Mouse (Mus musculus) intestine, embryonic 14.5 days (tissue): ENCODE data around the gene Dpp3. TPM values are rescaled to one million over a fixed set of nuclear protein-coding genes. Genes with fewer than 3 reads are reported as not detected.

Experiments used
- ATAC-seq: fragments of 200-750 bp; cut with Nextera tagmentation; replicated peaks from 2 replicates; pipeline ENCODE4 v1.8.0; 2017; ENCODE audit warnings: low read depth, moderate number of reproducible peaks, moderate TSS enrichment, moderate library complexity; ENCODE audit not compliant: low FRiP score, low TSS enrichment
- DNase-seq: peaks from one replicate; pipeline ENCODE4 v3.0.0-alpha.2; 2018; ENCODE audit warnings: low spot score
- H3K27ac ChIP-seq: fragments of 300-500 bp; sonication (generic); 2 replicates; pipeline ENCODE4 v1.5.1; 2014; ENCODE audit warnings: low read depth, mild to moderate bottlenecking, control low read depth
- H3K27me3 ChIP-seq: fragments of 300-500 bp; sonication (generic); replicated peaks from 2 replicates; pipeline ENCODE4 v1.6.1; 2014; ENCODE audit warnings: low read length, control low read depth; ENCODE audit not compliant: control insufficient read depth, insufficient read depth
- H3K36me3 ChIP-seq: fragments of 300-500 bp; sonication (generic); 2 replicates; pipeline ENCODE4 v1.6.1; 2014; ENCODE audit warnings: low read length, control low read depth; ENCODE audit not compliant: control insufficient read depth, insufficient read depth
- H3K4me1 ChIP-seq: fragments of 300-500 bp; sonication (generic); replicated peaks from 2 replicates; pipeline ENCODE4 v1.6.1; 2014; ENCODE audit warnings: low read length, control low read depth, mixed read lengths; ENCODE audit not compliant: control insufficient read depth, insufficient read depth
- H3K4me2 ChIP-seq: fragments of 300-500 bp; sonication (generic); 2 replicates; pipeline ENCODE4 v1.6.1; 2014; ENCODE audit warnings: low read length
- H3K4me3 ChIP-seq: fragments of 300-500 bp; sonication (generic); 2 replicates; pipeline ENCODE4 v1.5.1; 2014; ENCODE audit warnings: low read depth, low read length, control low read depth, mixed read lengths
- H3K9ac ChIP-seq: fragments of 300-500 bp; sonication (generic); 2 replicates; pipeline ENCODE4 v1.6.1; 2014; ENCODE audit warnings: mild to moderate bottlenecking, low read length
- H3K9me3 ChIP-seq: fragments of 300-500 bp; sonication (generic); 2 replicates; pipeline ENCODE4 v1.6.1; 2016; ENCODE audit warnings: low read length, control low read depth; ENCODE audit not compliant: control insufficient read depth
- WGBS: fragments of 180-500 bp; shearing (Covaris S2); extraction: QIAGEN DNeasy Blood & Tissue Kit; methylation state at CpG from one replicate; pipeline ENCODE4 v1.1.7; 2014; 5-methylcytosine and 5-hydroxymethylcytosine counted together
- polyA plus RNA-seq: library from polyadenylated mRNA; unstranded; fragments of >200 nt; fragmentation: Nextera tagmentation; extraction: Ambion mirVana; gene quantifications from 2 replicates; pipeline ENCODE4 v1.2.1, GENCODE M21; 2014

Gene Dpp3
- polyA plus RNA-seq, 1 experiment from 2014 or later = 109 TPM

GRCm38 (mm10) chr19:4936896-4937295 is 8.8 kb upstream of the Dpp3 start:
- WGBS = 87% methylated on average over 2 of the region's 2 CpGs
- Histone ChIP-seq H3K9ac (no peak overlapping the region), H3K36me3 (peaks cover under 1% of the 10 kb centered on the region; the same call in 1 of the 2 replicates), H3K4me3 (no peak overlapping the region), H3K27ac (no peak overlapping the region), H3K9me3 (no peaks in the 10 kb centered on the region), H3K27me3 (no peaks in the 10 kb centered on the region), H3K4me1 (no peaks in the 10 kb centered on the region), H3K4me2 (no peak overlapping the region)
- ATAC-seq (no peak), DNase-seq (no peak)

- peaks cover 26% of the 10 kb centered on the region for H3K36me3 ChIP-seq
- no peaks in the 10 kb centered on the region for H3K27me3 ChIP-seq
- H3K27ac ChIP-seq = peak overlapping the region; percentile 80
- peaks cover 12% of the 10 kb centered on the region for H3K4me1 ChIP-seq
- H3K9me3 ChIP-seq = no peaks in the 10 kb centered on the region
- no peak; the same call in 1 of the 2 replicates for ATAC-seq
- H3K4me2 ChIP-seq = peak overlapping the region; percentile 79
- peak overlapping the region; percentile 72 for H3K9ac ChIP-seq
- 57% methylated on average over 5 of the region's 5 CpGs for WGBS
- peak; percentile 59 for DNase-seq
- H3K4me3 ChIP-seq = peak overlapping the region; percentile 85
Observed at GRCm38 (mm10) chr19:4928781-4929180, 694 bp upstream of the Dpp3 start.

- DNase-seq = no peak
- WGBS = 96% methylated on average over 11 of the region's 11 CpGs
- H3K36me3 ChIP-seq = peaks cover 58% of the 10 kb centered on the region
- H3K9ac ChIP-seq = no peak overlapping the region
- no peak overlapping the region for H3K4me3 ChIP-seq
- H3K9me3 ChIP-seq = no peaks in the 10 kb centered on the region
- ATAC-seq = no peak
- no peaks in the 10 kb centered on the region for H3K27me3 ChIP-seq
- H3K4me2 ChIP-seq = no peak overlapping the region
- H3K4me1 ChIP-seq = peaks cover 12% of the 10 kb centered on the region
- H3K27ac ChIP-seq = no peak overlapping the region
Observed at GRCm38 (mm10) chr19:4925121-4925860, 2.8 kb downstream of the Dpp3 start.

GRCm38 (mm10) chr19:4919652-4920051 is 8.4 kb downstream of the Dpp3 start:
- H3K27ac ChIP-seq = no peak overlapping the region
- H3K4me3 ChIP-seq = no peak overlapping the region
- H3K9me3 ChIP-seq = no peaks in the 10 kb centered on the region
- ATAC-seq (no peak), DNase-seq (no peak)
- H3K4me1 ChIP-seq = no peaks in the 10 kb centered on the region
- peaks cover 98% of the 10 kb centered on the region for H3K36me3 ChIP-seq
- H3K27me3 ChIP-seq = no peaks in the 10 kb centered on the region
- 77% methylated on average over 6 of the region's 6 CpGs for WGBS
- no peak overlapping the region for H3K4me2 ChIP-seq
- H3K9ac ChIP-seq = no peak overlapping the region

- Histone ChIP-seq H3K9ac (no peak overlapping the region), H3K27ac (no peak overlapping the region), H3K9me3 (no peaks in the 10 kb centered on the region), H3K27me3 (no peaks in the 10 kb centered on the region), H3K4me2 (no peak overlapping the region), H3K4me3 (no peak overlapping the region), H3K36me3 (peaks cover 98% of the 10 kb centered on the region), H3K4me1 (no peaks in the 10 kb centered on the region)
- ATAC-seq = no peak
- WGBS = 83% methylated on average over 10 of the region's 10 CpGs
- DNase-seq = no peak
Observed at GRCm38 (mm10) chr19:4916827-4917226, 11.3 kb downstream of the Dpp3 start.

- Histone ChIP-seq H3K27ac (no peak overlapping the region), H3K4me3 (no peak overlapping the region), H3K9ac (no peak overlapping the region), H3K36me3 (peaks cover 98% of the 10 kb centered on the region), H3K9me3 (no peaks in the 10 kb centered on the region), H3K4me2 (no peak overlapping the region), H3K27me3 (no peaks in the 10 kb centered on the region), H3K4me1 (no peaks in the 10 kb centered on the region)
- WGBS = 90% methylated on average over 15 of the region's 15 CpGs
- ATAC-seq (no peak), DNase-seq (no peak)
Observed at GRCm38 (mm10) chr19:4915924-4916603, 12.0 kb downstream of the Dpp3 start.

GRCm38 (mm10) chr19:4909376-4909775 is 18.7 kb downstream of the Dpp3 start:
- 92% methylated on average over 7 of the region's 7 CpGs for WGBS
- H3K27ac ChIP-seq = no peak overlapping the region
- H3K4me2 ChIP-seq = no peak overlapping the region
- ATAC-seq (no peak), DNase-seq (no peak)
- no peak overlapping the region for H3K9ac ChIP-seq
- no peaks in the 10 kb centered on the region for H3K9me3 ChIP-seq
- no peaks in the 10 kb centered on the region for H3K27me3 ChIP-seq
- H3K4me3 ChIP-seq = no peak overlapping the region
- peaks cover 6% of the 10 kb centered on the region for H3K4me1 ChIP-seq
- H3K36me3 ChIP-seq = peaks cover 69% of the 10 kb centered on the region

GRCm38 (mm10) chr19:4908107-4908506 is 20.0 kb downstream of the Dpp3 start:
- H3K9me3 ChIP-seq = no peaks in the 10 kb centered on the region
- H3K4me2 ChIP-seq = no peak overlapping the region
- no peak overlapping the region for H3K27ac ChIP-seq
- 84% methylated on average over 4 of the region's 4 CpGs for WGBS
- no peak for DNase-seq
- H3K4me1 ChIP-seq = peaks cover 6% of the 10 kb centered on the region
- H3K36me3 ChIP-seq = peaks cover 56% of the 10 kb centered on the region
- H3K27me3 ChIP-seq = no peaks in the 10 kb centered on the region
- no peak overlapping the region for H3K4me3 ChIP-seq
- ATAC-seq = no peak
- no peak overlapping the region for H3K9ac ChIP-seq
